Mouse (Mus musculus): ENCODE results near the gene Brsk2. TPM values are rescaled to one million over a fixed set of nuclear protein-coding genes. Genes with fewer than 3 reads are reported as not detected.

Brsk2 gene
- polyA plus RNA-seq, 1 experiment from 2014 or later = 0.33 TPM

DNA sequence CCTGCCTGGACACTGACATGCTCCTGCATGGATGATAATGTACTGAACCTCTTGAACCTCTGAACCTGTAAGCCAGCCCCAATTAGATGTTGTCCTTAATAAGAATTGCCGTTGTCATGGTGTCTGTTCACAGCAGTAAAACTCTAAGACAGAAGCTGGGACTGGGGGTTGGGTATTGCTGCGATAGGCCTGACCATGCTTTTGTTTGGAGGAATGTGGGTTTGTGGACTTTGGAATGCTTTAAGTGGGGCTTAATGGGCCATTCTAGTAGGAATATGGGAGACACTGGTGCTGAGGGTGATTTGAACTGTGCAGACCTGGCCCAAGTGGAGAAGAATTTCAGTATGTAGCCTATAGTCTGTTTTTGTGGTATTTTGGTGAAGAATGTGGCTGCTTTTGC lies 95.8 kb downstream of the Brsk2 start:
- 75% methylated on average over 2 of the region's 2 CpGs for WGBS (ENCODE audit: insufficient replicate concordance)
- no peaks in the 10 kb centered on the region for H3K9me3 ChIP-seq (replicated peaks)
- no peak for ATAC-seq

DNA sequence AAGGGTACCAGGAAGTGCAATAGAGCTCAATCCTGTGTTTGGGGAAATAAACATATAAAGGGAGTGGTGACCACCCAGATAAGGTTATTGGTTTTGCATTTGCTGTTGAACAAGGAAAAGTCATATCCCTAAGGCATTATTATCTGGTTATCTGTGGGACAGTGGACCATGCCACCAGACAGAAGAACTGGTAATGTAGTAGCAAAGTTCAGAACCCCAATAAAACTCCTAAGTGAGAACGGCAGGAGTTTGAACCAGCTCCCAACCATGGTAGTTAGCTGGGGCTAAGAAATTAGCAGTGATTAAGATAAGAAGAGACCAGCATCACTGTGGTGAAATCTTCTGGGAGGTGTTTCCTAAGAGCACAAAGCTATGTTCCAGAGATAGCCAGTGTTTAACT lies 96.4 kb downstream of the Brsk2 start:
- no peak for ATAC-seq
- H3K27me3 ChIP-seq (replicated peaks) = no peaks in the 10 kb centered on the region
- H3K9me3 ChIP-seq (replicated peaks) = no peaks in the 10 kb centered on the region
- H3K4me1 ChIP-seq = 0 out of 2 replicates have a peak, but pooled peaks cover 13% of the 10 kb centered on the region
- peaks cover 35% of the 10 kb centered on the region for H3K36me3 ChIP-seq
- WGBS (ENCODE audit: insufficient replicate concordance) = 74% methylated on average over 1 of the region's 1 CpGs
- H3K27ac ChIP-seq = no peak overlapping the region
- no peak overlapping the region for H3K9ac ChIP-seq
- H3K4me3 ChIP-seq = no peak overlapping the region
- H3K4me2 ChIP-seq = no peak overlapping the region

More for the DNA sequence above, 95.8 kb downstream of the Brsk2 start:
- no peak overlapping the region for H3K27ac ChIP-seq
- H3K27me3 ChIP-seq (replicated peaks) = no peaks in the 10 kb centered on the region
- peaks cover 14% of the 10 kb centered on the region for H3K4me1 ChIP-seq
- no peak overlapping the region for H3K4me3 ChIP-seq
- H3K36me3 ChIP-seq = peaks cover 32% of the 10 kb centered on the region
- no peak overlapping the region for H3K4me2 ChIP-seq
- no peak overlapping the region for H3K9ac ChIP-seq

DNA sequence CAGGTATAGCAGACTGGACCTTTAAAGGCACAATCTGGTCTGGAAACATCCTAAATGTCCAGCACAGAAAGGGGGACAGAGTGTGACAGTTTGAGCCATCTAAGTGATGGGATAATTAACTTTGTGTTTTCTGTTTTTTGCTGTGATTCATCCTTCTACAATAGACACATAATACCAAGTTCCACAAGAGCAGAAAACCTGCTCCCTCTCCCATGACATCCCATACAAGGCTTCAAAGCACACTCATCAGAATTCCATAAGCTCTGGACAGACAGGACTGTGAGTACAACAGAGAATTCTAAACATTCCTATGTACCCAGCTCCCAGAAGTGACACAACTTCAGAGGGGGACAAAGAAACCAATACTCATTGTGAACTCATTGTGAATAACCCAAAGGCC lies 101.0 kb downstream of the Brsk2 start:
- Histone ChIP-seq H3K4me2 (no peak overlapping the region), H3K36me3 (peaks cover 72% of the 10 kb centered on the region), H3K9me3 (replicated peaks) (no peaks in the 10 kb centered on the region), H3K27ac (no peak overlapping the region), H3K27me3 (replicated peaks) (no peaks in the 10 kb centered on the region), H3K9ac (no peak overlapping the region), H3K4me3 (no peak overlapping the region), H3K4me1 (0 out of 2 replicates have a peak, but pooled peaks cover 6% of the 10 kb centered on the region)
- ATAC-seq = no peak

Small RNA genes within 50 kb of the gene (microRNA-seq; reads per million reads assigned to microRNA genes)
- gene Mir3104 = not detected

Other genes with a start within 250 kb of the Brsk2 start
- gene Muc5ac, start 160.8 kb upstream of the Brsk2 start, polyA plus RNA-seq (2016; fragmentation: Nextera tagmentation; extraction: Ambion mirVana) = not detected in 2 replicates
- 0.01 TPM in 1 of 2 replicates, not detected in the other for gene Muc5b, start 110.7 kb upstream of the Brsk2 start, polyA plus RNA-seq (2016; fragmentation: Nextera tagmentation; extraction: Ambion mirVana)
- 30.9 and 31.0 TPM in 2 replicates for gene Tollip, start 31.2 kb upstream of the Brsk2 start, polyA plus RNA-seq (2016; fragmentation: Nextera tagmentation; extraction: Ambion mirVana)
- 62.9 and 64.6 TPM in 2 replicates for gene Mob2, start 111.3 kb downstream of the Brsk2 start, polyA plus RNA-seq (2016; fragmentation: Nextera tagmentation; extraction: Ambion mirVana)
- gene Dusp8, start 146.1 kb downstream of the Brsk2 start, polyA plus RNA-seq (2016; fragmentation: Nextera tagmentation; extraction: Ambion mirVana) = 7.4 and 7.5 TPM in 2 replicates
- gene Gm45618, start 171.0 kb downstream of the Brsk2 start, polyA plus RNA-seq (2016; fragmentation: Nextera tagmentation; extraction: Ambion mirVana) = not detected in 2 replicates
- not detected in 2 replicates for gene Gm39115, start 186.3 kb downstream of the Brsk2 start, polyA plus RNA-seq (2016; fragmentation: Nextera tagmentation; extraction: Ambion mirVana)
- gene Gm45337, start 194.9 kb downstream of the Brsk2 start, polyA plus RNA-seq (2016; fragmentation: Nextera tagmentation; extraction: Ambion mirVana) = not detected in 2 replicates
- not detected in 2 replicates for gene Gm29735, start 207.4 kb downstream of the Brsk2 start, polyA plus RNA-seq (2016; fragmentation: Nextera tagmentation; extraction: Ambion mirVana)
- not detected in 2 replicates for gene Gm4553, start 216.0 kb downstream of the Brsk2 start, polyA plus RNA-seq (2016; fragmentation: Nextera tagmentation; extraction: Ambion mirVana)
- not detected in 2 replicates for gene Krtap5-2, start 226.3 kb downstream of the Brsk2 start, polyA plus RNA-seq (2016; fragmentation: Nextera tagmentation; extraction: Ambion mirVana)
- gene Gm10153, start 240.6 kb downstream of the Brsk2 start, polyA plus RNA-seq (2016; fragmentation: Nextera tagmentation; extraction: Ambion mirVana) = not detected in 2 replicates